Mouse (Mus musculus) heart, adult 11 months (tissue): Measurements from ENCODE around the gene Steap2.
A peak's percentile ranks its signal among the peaks of the same experiment; 100 is the strongest.

Experiments used
- DNase-seq: peaks from one replicate; pipeline ENCODE4 v3.0.0; 2022

Steap2 gene

DNA sequence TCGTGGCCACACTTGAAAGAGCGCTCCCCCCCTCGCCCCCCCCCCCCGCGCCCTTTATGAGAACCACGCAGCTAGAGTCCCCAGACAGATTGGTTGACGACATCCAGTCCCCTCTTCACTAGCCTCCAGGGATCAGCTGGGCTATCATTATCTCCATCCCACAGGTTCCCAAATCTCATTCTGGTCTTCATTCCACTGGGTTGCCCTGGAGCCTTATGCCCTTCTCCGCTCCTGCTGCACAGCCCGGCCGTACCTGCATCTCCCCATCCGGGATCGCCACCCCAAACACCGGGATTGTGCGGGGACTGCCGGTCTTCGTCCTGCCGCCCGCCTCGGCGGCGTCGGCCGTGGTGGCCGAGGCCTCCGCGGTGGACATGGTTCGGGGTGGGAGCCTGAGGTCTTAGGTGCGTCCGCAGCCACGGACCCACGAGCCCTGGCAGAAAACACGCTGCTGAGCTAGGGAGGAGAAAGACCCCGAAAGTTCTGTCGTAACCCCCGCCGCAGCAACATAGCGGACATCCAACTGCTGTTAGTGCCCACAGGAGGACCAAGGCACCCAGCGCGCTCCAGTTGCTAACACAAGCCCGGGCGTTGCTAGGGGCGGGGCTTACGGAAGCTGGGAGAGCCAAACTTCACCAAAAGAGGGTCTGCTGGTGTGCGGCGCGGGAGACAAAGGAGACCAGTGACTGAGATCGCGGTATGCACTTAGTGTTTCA is 30.6 kb downstream of the Steap2 start, which contains the start of gene Cfap69:
Cfap69 (minus strand) TSS at position 585 of the 716 bp plus-strand sequence.
- peak; percentile 95 for DNase-seq

DNA sequence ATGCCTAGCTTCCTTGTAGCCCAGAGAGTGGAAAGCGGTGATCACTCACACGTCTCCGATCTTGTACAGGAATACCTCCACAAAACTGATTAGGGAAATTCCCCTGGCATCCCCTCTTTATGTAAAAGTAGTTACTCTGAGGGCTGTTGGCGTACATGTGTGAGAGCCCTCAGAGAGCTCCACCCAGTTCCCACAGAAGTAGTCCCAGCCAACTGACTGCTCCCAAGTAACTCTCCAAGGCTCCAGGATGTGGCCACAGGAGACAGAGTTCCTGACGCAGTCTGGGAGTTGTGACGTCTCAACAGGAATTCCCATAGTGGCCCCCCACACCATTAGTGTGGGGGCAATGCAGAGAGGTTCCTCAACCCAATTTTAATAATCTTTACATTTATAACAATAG is 31.3 kb downstream of the Steap2 start:
- DNase-seq = no peak

DNA sequence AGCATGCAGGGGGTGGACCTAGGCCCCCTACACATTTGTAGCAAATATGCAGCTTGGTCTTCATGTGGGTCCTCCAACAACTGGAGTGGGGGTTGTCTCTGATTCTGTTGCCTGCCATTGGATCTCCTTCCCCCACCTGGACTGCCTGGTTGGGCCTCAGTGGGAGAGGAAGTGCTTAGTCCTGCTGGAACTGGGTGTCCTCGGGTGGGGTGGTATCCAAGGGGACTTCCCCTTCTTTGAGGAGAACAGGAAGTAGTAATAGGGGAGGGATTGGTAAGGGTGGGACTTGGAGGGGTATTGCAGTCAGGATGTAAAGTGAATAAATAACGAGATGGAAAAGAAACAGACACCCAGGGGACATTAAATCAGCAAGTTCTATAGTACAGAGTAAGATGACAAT is 35.7 kb downstream of the Steap2 start:
- peak; percentile 85 for DNase-seq

DNA sequence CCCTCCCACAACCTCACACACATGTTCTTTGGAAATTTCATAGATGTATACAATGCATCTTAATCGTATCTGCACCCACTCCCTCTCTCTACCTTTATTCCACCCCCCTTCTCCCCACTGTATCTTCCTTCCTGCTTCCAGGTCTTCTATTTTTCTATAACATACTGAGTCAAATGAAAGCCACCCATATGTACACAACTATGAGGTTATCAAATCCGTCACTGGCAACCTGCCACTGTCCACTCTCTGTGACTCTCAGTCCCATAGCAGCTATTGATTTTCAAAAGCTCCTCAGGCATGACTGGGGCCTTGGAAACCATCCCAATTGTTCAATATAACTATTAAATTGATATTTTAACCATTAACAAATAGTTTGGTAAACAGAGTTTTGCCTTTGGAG is 36.4 kb downstream of the Steap2 start:
- DNase-seq = no peak

DNA sequence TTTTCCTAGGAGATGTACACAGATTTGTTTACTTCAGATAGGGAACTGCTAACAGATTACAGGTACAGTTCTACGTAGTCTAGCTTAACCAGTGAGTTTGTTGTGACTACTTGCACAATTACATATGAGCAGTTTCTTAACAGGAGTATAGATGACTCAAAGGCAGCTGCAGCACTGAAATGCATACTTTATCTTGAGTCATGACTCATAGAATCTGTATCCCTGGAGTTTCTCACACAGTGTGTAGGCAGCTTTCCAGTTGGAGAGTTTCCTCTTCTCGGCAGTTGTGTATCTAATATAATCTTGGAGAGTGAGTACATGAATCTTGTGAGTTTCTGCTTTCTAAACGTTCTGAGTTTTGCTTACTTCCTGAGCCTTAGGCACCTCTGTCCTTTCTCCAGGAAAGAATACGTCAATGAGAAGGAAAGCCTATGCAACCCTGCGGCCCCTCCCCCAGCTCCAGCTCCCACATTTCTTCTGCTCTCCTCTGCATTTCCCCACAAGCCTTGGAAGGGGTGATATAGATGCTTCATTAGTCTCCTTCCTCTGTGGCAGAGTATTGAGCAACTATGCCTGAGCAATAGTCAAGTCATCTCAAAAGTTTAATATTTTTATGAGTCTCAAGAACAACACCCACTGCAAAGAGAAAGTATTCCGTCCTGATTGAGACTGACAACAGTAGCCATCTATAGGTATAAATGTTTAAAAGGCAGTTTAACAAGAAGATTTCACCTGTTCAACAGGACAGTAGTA is 45.4 kb downstream of the Steap2 start:
- peak; percentile 80 for DNase-seq

DNA sequence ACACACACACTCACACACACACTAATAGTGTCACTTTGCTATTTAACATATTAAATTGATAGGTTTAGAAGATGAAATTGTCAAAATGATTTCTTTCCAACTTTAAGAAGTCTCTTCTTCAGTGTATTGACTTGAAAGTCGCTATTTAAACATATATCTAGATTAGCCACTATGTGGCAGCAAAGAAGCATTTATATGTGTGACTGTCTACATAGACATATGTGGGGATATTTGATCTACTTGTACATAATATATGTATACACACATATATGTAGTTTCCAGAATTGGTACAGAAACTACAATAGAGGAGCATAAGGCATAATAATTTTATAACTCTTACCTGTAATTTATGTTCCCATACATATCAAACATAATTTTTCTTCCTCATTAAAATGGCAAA is 48.2 kb downstream of the Steap2 start:
- DNase-seq = no peak

DNA sequence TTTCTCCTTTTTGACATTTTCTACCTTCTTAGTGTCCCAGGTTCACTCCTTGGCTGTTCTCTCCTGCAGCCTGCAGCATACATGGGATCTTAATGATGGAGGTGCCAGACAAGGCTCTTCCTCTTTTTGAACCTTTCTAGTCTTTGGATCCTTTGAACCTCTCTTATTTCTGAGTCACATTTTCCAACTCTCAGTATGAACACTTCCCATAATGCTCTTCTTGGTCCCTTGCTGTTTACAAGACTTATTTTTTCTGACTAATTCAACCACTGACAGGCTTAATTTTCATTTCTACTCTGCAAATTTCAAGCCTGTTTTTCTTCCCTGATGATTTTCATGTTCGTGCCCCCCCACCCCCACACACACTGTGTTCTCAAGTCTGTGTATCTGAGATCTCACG is 55.9 kb downstream of the Steap2 start:
- no peak for DNase-seq

DNA sequence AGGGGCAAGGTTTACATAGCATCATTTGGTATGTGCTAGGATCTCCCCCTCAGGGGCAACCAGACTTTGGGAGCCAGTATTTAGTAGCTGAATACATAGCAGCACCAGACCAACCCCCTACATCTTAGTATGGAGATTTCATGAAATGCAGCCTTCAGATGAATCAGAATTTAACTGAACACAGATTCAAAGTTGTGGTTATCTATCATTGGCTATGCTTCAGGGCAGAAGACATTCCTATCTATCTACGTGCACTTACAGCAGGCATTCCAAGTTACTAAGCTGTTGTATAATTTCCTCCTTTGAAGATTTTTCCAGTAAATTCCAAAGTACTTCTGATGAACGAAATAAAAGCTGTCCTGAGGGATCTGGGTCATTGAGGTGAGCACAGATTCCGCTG is 68.9 kb downstream of the Steap2 start:
- DNase-seq = no peak

DNA sequence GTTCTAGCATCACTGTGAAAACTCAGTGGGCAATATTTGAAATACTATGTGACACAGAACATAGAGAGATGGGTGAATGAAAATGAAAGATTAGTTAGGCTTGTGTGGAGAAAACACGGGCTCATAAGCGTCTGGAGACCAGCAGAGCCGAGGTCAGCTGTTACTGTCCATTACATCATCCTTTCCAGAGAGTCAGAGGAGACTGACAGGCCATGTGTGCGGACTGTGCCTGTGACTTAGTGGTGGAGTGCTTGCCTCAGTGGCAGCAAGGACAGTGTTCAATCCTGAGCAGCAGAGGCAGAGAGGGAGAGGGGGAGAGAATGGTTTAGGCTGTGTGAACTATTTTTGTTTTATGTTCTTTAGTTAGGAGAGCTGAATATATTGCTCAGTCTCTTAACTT is 76.0 kb downstream of the Steap2 start:
- DNase-seq = no peak
